Mouse (Mus musculus) liver, adult 10 weeks (tissue): ENCODE results near the gene Zfp719. TPM values are rescaled to one million over a fixed set of nuclear protein-coding genes. Genes with fewer than 3 reads are reported as not detected.

Experiments
- polyA plus RNA-seq: library from polyadenylated mRNA; stranded (reverse); fragments of 350-450 nt; fragmentation: Illumina TruSeq; extraction: RNeasy Lipid Tissue Mini Kit (QIAGEN cat#74804); gene quantifications from one replicate; pipeline ENCODE4 v1.2.3, GENCODE M21; 2014; ENCODE audit warnings: low read depth, low replicate concordance

Gene Zfp719
- 4.6 TPM for polyA plus RNA-seq

DNA sequence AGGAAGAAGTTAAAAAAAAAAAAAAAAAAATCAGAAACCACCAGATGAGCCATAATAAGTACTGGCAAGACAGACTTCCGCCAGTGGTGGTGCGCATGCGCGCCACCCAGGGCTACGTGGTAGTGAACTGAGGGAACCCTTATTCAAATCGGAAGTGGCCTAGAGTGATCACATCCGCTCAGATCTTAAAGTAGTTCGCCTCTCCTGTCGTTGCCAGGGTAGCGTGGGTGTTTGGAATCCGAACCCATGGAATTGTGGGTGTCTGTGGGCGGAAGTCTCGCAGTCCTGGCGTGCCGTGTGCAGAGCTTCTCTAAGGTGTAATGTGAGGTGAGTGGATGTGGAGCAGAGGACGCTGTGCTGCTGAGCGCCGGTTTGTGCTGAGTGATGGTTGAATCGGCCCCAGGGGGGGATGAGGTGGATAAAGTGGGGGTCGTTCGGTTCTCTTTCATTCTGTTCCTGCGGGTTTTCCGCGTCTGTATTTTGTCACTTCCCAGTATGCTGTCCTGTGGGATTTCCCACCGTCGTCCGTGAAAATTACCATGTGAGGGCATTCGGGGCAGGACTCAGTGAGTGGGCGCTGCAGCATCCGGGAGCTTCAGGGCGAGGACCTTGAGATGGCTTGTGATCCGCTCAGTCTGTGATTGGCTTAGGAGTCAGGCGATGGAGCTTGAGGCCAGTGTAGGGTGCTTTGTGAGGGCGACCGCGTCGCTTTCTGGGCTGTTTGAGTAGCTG lies at the start of gene Zfp719:
TSS of gene Zfp719 (plus strand) at position 171 of the 732 bp plus-strand sequence.

DNA sequence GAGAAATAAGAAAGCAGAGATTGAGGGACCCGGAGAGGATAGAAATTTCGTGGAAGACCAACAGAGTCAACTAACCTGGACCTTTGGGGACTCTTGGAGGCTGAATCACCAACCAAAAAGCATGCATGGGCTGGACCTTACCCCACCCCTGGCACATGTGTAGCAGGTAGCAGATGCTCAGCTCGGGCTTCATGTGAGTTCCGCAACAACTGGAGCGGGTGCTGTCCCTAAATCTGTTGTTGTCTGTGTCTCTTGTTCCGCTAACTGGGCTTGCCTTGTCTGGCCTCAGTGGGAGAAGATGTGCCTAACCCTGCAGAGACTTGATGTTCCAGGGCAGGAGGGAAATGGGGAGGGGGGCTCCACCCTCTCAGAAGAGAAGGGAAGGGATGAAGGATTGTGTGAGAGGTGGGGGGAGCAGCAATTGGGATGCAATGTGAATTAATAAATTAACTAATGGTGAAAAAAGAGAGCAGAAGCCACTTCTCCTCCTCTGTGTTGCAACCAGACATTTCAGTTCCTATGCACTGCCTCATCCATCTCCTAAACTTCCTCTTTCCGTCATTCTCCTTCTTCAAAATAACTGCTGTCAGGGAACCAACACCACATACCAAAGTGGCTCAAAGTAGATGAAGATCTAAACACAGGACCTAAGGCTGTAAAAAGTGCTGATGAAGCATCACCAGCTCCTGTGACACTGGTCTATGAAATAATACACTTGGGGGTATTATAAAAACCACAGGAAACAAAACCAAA lies 35.0 kb upstream of the Zfp719 start, which contains the start of gene Cd33:
TSS of gene Cd33 (minus strand) at position 204 of the 753 bp plus-strand sequence.

DNA sequence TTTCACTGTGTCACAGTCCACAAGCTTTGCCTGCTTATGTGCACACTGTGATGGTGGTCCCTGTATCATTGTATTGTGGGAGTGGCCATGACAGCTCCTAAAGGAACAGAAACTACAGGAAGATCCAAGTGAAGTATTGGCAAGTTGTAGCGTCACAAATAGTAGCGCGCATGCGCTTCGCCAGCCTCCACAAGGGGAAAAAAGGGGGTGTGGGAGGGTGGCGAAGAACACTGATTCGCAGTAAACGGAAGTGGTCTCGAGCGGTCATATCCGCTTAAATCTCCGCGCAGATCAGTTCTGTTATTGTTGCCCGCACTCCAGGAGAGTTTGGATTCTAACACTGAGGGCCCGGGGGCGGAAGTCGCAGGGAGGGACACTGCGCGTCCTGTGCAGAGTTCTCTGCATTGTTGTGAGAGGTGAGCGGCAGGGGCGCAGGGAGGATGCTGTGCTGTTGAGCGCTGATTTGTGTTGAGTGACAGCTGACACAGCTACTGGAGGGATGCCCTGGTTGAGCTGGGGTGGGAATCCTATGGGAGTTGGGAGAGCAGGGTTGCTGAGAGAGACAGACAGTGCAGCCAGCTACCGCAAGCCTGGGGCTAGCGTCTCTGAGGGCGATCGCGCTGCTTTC lies 17.3 kb upstream of the Zfp719 start, which contains the start of gene Zfp658:
TSS of gene Zfp658 (plus strand) at position 251 of the 628 bp plus-strand sequence.

DNA sequence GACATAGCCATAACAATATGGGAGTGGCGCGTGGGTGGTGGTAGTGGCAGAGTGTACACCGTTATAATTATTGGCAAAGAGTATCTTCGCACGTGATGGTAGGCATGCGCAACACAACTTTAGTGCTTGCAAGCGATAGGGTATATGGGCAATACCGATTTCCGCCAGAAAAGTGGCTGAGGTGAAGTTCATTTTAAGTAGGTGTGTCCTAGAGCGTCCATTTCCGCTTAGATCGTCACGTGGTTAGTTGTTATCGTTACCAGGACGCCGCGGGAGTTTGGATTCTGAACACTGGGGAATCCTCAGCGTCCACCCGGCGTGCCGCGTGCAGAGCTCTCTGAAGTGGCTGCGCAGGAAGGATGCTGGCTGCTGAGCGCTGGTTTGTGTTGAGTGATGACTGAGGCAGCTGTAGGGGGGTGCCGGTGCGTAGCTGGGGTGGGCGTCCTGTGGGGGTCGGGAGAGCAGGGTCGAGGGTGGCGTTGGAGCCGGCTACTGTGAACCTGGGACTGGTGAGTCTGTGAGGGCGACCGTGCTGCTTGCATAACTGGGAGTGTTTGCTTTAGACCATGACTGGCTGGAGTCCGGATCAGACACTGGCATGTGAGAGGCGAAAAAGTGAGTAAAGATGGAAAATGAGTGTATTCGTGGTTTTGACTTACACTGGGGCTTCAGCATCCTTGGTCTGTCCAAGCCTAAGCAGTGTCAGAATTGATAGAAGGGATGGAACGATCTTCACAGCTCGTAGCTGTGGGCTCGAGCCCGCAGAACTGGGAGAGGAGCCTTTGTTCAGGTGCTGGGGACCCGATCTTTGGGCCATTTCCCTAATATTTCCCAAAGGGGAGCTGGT lies 27.7 kb downstream of the Zfp719 start, which contains the start of gene Zfp819:
TSS of gene Zfp819 (plus strand) at position 274 of the 847 bp plus-strand sequence.

DNA sequence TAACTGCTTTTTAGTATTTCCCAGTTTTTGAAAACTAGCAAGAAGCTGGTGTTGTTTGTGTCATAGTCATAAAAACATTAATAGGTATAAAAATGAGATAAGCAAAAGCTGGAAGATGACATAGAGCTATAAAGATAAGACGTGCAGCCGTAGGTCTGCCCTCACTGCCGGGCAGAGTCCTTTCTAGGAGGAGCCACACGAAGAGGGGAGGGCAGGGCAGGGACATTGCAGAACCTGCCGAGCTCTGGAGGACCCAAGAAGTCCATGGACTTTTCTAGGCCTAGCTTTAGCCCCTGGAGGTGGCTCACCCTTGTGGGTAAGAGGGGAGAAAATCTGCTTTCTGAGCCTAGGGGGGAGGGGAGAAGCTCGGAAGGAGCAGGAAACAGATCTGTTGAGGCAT lies 55.1 kb downstream of the Zfp719 start, which contains the start of gene Ceacam18:
TSS of gene Ceacam18 (plus strand) at position 208 of the 400 bp plus-strand sequence.

Other genes with a start within 250 kb of the Zfp719 start
- gene Siglecf, start 228.3 kb upstream of the Zfp719 start, polyA plus RNA-seq: not detected
- gene Siglecg, start 171.4 kb upstream of the Zfp719 start, polyA plus RNA-seq: not detected
- not detected for gene Lim2, start 151.9 kb upstream of the Zfp719 start, polyA plus RNA-seq
- gene Nkg7, start 142.5 kb upstream of the Zfp719 start, polyA plus RNA-seq: not detected
- gene Cldnd2, start 138.8 kb upstream of the Zfp719 start, polyA plus RNA-seq: not detected
- 62.5 TPM for gene Etfb, start 135.5 kb upstream of the Zfp719 start, polyA plus RNA-seq
- gene Gm45233, start 135.5 kb upstream of the Zfp719 start, polyA plus RNA-seq: not detected
- 0.32 TPM for gene Vsig10l, start 116.5 kb upstream of the Zfp719 start, polyA plus RNA-seq
- gene Iglon5, start 89.5 kb upstream of the Zfp719 start, polyA plus RNA-seq: not detected
- gene 4931406B18Rik, start 73.7 kb upstream of the Zfp719 start, polyA plus RNA-seq: not detected
- gene Cd33, start 35.2 kb upstream of the Zfp719 start, polyA plus RNA-seq: 1.1 TPM
- gene Zfp658, start 17.4 kb upstream of the Zfp719 start, polyA plus RNA-seq: 0.66 TPM
- gene Zfp819, start 27.6 kb downstream of the Zfp719 start, polyA plus RNA-seq: not detected
- not detected for gene Ceacam18, start 55.1 kb downstream of the Zfp719 start, polyA plus RNA-seq
- gene Siglece, start 80.6 kb downstream of the Zfp719 start, polyA plus RNA-seq: 1.3 TPM
- gene Ctu1, start 92.4 kb downstream of the Zfp719 start, polyA plus RNA-seq: 1.0 TPM
- gene Klk14, start 110.8 kb downstream of the Zfp719 start, polyA plus RNA-seq: not detected
- not detected for gene Klk13, start 133.0 kb downstream of the Zfp719 start, polyA plus RNA-seq
- not detected for gene Klk12, start 189.3 kb downstream of the Zfp719 start, polyA plus RNA-seq
- not detected for gene Klk11, start 195.0 kb downstream of the Zfp719 start, polyA plus RNA-seq
- not detected for gene Klk10, start 201.4 kb downstream of the Zfp719 start, polyA plus RNA-seq
- not detected for gene Klk9, start 212.3 kb downstream of the Zfp719 start, polyA plus RNA-seq
- not detected for gene Klk8, start 218.0 kb downstream of the Zfp719 start, polyA plus RNA-seq
- not detected for gene Klk7, start 231.7 kb downstream of the Zfp719 start, polyA plus RNA-seq
- not detected for gene Klk6, start 244.9 kb downstream of the Zfp719 start, polyA plus RNA-seq